Mouse (Mus musculus): Measurements from ENCODE around the gene Zic5.
"Not testable (repeated sequence)": the region's sequence is repeated elsewhere in the genome, so short reads cannot be mapped to it uniquely, and the experiment has no call there.

The Zic5 gene

DNA sequence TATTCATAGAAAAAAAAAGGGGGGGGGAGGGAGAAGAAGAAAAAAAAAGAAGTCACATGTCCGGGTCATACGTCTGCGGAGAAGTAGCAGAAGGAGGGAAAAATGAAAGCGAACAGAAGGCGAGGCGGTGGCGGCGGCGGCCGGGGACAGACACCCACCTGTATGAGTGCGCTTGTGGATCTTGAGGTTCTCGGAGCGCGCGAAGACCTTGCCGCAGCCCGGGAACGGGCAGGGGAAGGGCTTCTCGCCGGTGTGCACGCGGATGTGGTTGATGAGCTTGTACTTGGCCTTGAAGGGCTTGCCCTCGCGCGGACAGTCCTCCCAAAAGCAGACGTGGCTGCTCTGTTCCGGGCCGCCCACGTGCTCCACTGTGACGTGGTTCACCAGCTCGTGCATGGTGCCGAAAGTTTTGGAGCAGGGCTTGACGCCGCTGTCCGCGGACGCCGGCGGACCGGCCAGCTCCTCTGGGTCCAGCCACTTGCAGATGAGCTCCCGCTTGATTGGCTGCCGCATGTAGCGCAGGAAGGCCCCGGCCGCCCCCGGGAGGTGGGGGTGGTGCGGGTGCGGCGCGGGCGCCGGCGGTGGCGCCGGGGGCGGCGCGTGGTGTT is 1.6 kb downstream of the Zic5 start:
- DNase-seq (ENCODE audit: low spot score in 2 of 2), result not testable (repeated sequence)

DNA sequence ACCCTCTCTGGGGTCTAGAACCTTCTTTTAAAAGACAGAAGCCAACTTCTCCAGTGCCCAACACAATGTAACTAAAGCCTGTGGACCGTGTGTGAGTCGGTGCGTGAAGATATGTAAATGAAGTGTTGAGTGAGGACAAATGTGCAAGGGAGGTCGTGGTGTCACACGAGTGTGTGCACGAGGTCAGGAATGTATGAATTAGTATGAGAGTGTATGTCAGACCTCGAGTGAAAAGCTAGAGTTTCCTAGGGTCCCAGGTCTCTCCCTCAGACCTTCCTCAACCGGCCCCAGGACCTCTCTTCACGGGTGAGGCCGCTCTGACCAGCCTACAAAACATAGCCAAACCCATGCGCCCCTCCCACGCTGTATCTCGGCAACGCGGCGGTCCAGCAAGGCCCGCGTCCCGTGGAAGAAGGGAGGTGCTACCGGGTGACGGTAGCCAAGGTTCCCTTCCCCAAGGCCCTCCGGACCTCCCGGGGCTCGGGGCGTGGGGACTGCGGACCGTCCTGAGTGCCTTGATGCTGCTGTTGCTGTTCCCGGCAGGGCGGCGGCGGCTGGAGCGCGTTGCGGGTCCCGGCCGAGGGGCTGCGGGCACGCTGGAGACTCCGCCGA is 2.3 kb downstream of the Zic5 start:
- DNase-seq (ENCODE audit: low spot score in 2 of 2), result no peak

DNA sequence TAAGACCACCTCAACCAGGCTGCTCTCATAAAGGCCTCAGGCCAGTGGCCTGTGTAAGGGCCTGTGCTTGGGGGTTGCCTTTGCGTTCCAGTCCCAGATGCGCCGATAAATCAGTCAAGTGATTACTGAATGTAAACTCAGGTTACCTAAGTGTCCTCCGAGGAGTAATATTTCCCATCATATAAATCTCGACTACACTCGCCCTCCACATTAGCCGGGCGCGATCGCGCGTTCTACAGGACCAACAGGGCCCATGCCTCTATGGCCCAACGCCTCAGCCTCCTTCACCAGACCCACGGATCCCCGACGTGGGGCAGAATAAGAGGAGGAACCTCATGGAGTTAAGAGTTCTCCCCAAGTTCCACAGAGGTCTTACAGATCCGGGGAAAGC is 2.8 kb downstream of the Zic5 start:
- DNase-seq (ENCODE audit: low spot score in 2 of 2), result no peak

DNA sequence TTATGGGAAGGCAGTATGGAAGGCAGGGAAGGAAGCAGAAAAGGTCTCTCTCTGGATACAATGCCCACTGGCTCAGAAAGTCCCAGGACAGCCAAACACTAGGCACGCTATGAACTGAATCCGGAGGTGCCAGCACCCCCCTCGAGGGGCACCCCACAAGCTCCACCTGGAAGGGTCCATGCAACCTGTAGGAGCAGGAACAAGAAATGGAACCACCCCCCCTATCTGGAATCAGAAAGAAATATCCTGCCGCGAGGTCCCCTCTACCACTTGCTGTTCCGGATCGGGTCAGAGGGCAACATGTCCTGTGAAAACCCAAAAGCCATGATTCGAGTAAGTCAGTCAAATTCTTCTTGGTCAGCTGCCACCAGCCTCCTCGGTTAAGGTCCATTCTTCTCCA is 3.5 kb downstream of the Zic5 start:
- no peak for DNase-seq (ENCODE audit: low spot score in 2 of 2)

DNA sequence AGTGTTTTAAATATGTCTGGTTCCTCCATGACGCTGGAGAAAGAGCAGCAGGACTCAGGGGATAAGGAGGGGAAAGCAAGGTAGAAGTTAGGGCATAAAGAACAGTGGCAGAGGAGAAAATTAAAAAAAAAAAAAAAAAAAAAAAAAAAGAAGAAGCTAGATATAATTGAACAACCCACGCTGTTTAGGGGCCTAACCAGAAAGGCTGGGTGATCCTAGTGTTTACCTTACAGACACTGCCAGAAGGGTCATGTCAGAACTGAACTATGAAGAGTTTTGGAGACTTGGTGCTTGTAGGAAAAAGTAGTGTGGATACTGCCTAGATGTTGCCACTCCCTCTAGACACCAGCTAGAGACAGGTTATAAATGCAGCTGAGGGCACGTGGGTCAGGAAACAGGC is 4.0 kb downstream of the Zic5 start:
- DNase-seq (ENCODE audit: low spot score in 2 of 2), result no peak

DNA sequence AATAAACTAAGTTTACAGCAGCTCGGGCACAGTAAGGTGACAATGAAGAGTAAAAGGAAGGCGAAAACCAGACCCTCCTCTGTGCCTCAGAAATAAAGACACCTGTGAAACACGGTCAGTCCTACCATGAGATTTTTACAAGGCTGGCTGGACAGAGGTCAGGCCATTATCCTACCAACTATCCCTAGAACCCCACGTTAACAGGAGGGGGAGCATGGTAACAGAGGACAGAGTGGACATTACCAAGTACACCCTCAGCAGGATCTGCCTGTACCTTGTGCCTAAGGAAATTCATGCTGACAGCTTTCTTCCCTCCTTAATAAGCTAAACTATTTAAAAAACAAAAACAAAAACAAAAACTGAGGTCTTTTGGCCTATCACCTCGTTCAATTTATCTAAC is 5.3 kb downstream of the Zic5 start:
- no peak for DNase-seq (ENCODE audit: low spot score in 2 of 2)

DNA sequence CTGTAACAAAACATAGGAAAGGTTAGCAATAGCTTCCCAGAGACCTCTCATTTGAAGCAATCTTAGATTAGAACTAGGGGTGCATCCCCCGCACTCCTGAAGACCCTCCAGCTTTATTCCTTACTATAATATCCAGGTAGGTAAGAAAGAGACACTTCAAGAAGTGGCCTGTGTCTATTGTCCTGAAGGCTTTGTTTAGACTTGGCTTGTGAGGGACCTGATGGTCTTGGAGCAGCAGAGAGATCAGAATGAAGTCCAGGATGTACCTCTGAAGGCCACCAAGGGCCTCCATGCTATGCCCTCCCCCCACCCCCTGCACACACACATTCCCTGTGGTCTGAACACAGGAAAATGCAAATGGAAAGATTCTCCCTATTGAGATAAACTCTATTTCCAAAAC is 5.7 kb downstream of the Zic5 start:
- no peak for DNase-seq (ENCODE audit: low spot score in 2 of 2)

DNA sequence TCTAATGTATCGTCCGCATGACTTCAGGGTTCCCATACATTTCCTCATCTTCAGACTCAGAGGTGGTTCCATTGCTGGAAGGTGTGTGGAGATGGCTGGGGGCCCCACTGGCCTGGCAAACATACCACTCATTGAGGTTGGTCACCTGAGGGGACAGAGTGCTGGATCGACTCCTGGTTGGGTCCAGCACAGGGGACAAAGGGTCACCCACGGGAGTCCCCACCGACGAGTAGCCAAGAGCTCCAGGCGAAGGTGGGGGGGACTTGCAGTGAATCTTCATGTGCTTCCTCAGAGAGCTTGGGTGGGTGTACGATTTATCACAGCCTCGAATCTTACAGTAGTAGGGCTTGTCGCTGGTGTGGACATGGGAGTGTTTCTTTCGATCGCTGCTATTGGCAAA is 6.1 kb downstream of the Zic5 start:
- DNase-seq (ENCODE audit: low spot score in 2 of 2), result not testable (repeated sequence)

DNA sequence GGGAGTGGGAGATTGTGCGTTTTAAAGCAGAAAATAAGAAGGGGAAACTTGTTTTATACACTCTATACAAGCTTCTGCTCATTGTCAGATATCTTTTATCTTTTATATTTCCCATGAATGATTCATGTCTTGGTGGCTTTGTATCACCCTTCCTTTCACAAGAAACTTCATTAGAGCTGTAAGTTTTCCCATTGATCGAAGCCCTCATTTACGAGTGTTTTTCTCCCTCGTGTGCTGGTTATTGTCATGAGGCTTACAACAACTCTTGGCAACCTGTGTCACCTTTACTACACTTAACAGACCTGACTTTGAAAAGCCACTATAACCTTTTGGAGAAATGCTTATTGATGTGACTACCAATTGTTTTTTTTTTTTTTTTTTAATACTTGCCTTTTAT is 9.9 kb downstream of the Zic5 start:
- no peak for DNase-seq (ENCODE audit: low spot score in 2 of 2)

DNA sequence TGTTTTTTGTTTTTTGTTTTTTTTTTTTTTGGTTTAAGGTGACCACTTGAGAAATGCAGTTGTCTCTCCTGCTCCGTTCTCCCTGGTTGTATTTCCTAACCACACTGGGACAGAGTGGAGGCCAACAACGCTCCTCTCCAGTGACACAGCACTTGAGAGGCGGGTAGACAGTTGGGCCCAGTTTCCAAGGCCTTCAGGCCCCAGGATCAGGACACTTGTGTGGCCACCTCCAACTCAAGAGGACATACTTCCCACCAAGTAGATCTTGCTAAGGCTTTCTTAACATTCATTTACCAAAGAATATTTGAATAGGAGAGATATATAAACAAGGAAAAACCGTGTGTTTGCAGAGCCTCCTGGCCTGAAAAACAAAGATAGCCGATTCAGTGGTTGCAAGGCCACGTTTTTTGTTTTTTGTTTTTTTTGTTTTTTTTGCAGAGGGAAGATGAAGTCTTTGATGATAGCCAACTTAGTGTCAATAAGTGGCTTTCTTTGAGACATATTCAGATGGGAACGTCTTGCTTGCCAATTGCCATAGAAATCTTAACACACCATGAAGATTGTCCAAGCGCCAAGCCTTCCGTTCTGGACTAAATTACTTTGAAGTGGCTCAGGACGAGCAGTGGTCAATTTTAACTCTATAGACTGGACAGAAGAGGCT is 10.4 kb downstream of the Zic5 start:
- DNase-seq (ENCODE audit: low spot score in 2 of 2), result no peak

DNA sequence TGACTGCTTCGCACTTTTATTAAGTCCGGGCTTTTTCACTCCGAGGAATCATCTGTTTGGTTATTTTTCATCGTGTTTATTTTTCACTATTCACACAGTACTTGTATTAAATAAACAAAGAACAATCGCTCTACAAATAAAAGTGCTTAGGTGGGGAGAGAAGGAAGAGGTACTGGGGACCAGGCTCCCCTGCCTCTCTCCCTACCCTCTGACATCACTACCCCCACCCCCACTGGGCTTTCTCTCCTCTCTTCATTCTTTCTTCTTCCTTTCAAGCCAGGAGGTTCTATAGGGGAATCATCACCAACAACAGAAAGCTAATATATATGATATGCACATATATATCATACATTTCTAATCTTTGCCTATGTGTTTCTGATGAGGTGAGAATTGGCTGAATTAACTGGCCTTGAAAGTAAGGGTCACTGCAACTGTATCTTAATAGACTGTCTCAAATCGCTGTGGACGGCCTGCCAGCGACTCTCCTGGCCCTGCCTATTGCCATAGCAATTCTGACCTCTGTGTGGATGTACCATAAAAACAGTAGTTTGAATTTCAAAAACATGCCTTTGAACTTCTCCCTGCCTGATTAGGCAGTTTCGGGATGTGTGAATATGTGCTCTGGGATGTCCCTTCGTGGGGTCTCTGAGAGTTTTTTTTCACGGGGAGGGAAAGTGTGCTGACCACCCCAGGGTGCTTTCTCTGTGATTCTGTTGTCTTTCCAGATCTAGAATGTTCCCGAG is 11.3 kb downstream of the Zic5 start:
- DNase-seq (ENCODE audit: low spot score in 2 of 2), result no peak

DNA sequence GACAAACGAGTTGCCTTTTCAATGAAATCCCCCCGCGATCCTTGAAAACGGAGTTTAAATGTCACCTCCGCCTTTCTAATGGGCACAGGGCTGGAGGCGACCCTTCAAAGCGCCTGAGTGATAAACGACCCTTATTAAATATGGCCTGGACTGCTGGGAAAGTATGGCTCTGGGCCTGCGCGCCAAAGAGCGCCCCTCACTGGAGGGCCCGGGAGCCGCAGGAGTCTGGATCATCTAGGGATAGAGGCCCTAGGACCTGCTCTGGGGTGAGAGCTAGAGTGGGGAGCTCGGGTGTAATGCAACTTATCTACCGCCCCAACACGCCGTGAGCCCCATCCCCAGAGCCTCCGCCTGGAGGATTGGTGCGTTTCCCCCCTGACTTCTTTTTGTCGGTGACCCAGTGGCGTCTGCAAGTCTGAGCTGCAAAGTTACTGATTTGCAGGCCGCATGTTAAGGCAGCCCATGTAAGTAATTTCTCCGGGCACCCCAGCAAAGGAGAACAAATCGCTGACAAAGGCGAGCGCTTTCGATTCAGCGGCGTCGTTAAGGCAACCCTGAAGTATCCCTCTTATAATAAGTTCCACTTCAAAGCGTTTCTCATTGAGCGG is 12.0 kb downstream of the Zic5 start:
- DNase-seq (ENCODE audit: low spot score in 2 of 2), result no peak

DNA sequence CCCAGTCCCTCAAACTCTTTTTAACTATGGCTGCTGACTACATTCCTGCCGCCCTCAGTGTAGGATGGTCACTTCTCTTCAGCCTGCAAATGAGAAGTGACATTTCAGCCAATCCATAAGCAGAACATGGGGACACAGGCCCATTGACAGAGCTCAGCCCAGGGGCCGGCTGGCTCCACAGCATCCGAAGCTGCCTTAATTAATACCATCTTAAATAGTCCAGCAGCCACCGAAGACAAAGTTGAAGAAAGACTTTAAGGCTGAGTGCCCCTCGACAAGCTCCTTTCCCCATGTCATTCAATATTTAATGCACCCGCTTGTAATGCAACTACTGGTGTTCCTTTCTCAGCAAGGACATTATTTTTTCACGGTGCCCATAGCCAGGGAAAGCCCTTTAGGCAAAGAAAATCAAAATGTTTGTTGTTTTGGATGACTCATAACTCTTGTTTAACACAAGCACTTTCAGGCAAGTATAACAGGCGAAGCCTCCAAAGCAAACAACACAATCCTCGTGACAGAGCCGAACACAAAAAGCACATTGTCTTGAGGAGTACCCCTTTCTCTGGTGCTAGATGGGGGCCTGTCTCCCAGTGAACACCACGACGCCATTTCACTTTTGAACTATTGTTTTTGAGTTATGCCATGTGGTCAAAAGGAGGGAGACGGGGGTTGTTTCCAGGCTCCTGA is 12.6 kb downstream of the Zic5 start:
- DNase-seq (ENCODE audit: low spot score in 2 of 2), result no peak

DNA sequence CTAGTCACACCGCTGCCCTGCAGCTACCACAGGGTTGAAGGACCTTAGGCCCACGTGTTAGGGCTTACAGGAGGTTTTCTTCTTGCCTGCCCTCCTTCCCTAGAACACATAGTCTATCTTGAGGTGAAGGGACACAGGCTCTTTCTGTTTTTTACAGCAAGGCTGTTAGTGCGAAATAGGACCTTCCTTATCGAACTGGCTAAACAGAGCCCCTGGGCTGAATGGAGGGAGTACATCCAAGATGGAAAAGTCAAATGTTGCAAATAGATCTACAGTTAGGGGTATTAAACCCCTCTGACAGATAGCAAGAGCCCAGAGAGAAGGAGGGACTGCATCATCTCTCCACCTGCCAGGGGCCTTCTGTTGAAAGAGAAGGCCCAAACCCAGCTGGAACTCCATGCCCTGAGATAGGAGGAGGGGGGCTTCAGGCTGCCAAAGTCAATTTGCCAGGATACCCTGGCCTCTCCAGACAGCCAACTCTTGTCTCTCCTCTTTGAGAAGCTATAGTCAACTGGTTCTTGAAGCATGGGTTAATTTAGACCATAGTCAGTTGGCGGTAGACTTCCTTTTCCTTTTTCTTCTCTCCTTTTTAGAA is 13.8 kb downstream of the Zic5 start:
- DNase-seq (ENCODE audit: low spot score in 2 of 2), result no peak

DNA sequence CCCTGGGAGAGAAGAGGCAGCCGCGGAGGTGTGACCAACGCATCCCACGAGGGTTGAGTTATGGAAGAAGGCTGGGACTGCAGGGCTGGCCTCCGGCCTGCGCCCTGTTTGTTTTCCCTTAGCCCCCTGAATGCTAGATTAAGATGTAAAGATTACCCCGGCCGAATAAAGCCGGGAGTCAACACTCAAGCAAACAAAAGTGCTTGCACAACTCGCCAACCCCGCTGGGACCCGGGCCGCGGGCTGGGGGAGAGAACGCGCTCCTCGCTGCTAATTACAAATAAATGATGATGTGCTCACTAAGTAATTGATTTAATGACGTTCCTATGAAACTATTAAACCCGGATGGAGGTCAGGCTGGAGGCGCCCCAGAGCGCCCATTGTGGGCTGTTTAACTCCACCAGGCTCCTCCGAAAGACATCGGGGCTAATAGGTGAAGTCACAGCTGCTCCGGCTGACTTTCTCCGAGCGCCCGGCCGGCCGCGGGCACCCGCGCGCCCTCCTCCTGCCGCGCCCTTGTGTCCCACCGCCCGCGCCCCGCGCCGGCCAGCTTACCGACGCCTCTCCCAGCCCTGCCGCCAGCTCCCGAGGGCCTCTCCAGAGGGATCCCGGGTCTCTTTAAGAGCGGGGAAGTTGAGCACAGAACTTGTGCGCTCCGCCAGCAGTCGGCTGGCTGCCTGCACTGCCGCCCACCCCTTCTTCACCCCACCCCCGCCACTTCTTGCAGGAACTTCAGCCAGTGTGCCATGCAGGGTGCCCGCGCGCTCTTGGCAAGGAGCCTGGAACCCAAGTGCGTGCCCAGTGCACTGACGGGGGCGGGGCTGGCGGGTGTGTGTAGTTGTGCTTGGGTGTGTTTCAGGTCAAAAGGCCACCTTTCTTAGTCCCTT is 14.7 kb downstream of the Zic5 start, which contains the start of gene Gm5089:
Gene Gm5089, minus strand, starts transcription at position 620 of the 887 bp plus-strand sequence.
- no peak for DNase-seq (ENCODE audit: low spot score in 2 of 2)

DNA sequence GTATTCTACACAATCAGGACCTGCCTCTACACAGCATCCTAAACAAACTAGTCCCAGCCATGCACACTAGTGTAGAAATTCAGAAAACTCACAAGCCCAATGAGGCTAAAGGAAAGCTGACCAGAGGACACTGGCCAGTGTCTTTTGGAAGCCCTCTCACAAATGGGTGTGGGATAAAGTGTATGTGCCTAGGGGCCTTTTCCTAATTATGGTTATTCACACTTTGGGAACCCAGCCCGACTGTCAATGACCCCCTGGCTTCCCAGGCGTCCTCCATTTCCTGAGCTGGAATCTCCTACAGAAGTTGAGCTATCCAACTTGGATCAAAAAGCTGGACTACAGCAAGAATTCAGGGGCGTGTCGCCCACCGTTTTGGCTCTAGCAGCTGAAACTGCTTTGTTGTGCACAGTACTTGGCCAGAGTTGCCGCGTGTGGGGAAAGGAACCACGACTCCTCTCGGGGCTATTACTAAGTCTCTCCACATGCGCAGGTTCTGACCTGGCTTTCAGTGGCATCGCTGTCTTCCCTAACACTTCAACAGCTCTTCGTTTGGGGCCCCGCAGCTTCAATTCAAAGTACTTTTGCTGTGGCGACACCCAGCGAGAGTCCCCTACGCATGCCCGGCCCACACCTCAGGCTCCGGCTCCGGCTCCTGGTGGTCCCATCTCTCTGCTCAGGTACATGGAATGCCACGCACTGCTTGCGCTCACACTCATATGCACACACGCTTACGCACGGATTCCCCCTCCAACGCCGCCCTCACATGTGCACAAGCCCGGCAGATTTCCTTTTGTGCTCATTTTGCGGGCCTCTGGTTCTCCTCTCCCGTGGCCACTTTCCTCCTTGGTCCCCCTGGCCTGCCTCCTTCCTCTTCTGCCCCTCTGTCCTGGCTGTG is 15.6 kb downstream of the Zic5 start:
- no peak for DNase-seq (ENCODE audit: low spot score in 2 of 2)

DNA sequence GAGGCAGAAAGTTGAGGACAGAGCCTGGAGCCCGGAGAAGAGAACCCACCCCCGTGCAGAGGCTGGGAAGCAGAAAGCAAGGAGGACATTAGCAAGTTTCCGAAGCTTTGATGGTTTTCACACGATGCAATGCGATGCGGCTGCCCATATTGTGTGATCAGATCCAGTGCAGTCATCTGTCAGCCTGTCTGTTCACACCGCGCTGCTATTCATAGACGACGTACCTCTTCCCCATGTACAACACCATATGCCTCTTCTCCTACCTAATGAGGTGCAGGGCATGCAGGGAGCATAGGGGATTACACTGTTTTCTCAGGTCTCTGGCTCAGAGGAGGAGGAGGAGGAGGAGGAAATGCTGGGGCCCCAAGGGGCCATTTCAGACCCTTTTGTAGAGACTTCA is 28.6 kb downstream of the Zic5 start:
- DNase-seq (ENCODE audit: low spot score in 2 of 2), result no peak

DNA sequence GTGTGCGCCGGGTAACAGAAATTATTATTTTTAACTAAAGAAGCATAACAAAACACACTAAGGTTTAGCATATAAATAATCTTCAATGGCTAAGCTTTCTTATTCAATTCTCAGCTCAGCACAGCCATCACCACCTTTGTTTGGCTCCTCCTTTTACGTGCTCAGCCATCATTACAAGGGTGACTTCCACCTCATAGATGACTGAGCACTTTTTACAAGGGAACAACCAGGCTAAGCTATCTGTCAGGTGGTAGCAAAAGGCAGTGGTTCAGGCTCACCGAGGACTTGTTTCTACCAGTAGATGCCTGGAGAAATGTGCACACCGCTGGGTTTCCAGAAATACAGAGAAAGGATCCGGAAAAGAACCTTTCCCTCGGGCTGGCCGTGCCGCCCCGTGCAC is 31.4 kb downstream of the Zic5 start:
- DNase-seq (ENCODE audit: low spot score in 2 of 2), result no peak

DNA sequence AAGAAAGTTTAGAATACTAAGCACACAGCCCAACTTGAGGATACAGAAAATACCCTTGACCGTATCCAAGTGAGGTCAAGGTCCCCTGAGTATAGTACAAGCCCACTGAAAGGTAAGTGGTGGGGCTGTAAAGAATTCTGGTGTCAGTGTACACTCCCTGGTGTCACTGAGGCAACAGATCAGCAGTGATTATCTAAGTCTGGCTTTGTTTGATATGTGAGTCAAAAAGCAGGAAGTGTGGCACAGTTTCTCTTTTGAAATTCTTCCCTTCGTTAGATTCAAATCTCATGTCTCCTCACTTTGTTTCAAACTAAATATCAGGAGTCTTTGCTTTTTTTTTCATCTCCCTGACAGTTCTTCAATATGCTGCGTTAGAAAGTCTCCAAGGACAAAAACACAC is 32.9 kb downstream of the Zic5 start:
- DNase-seq (ENCODE audit: low spot score in 2 of 2), result no peak

All from spleen, postnatal 36 days (tissue).